Mouse (Mus musculus) cortical plate, adult 2 months (tissue): Measurements from ENCODE around the gene Zfyve1.

Source experiments
- CTCF ChIP-seq: fragments of 200-500 bp; IDR thresholded peaks from 2 replicates; pipeline ENCODE4 v1.5.1; 2011; ENCODE audit warnings: mild to moderate bottlenecking, control low read depth, low read length; ENCODE audit not compliant: insufficient read depth; ENCODE audit errors: extremely low read depth
- POLR2A ChIP-seq: fragments of 200-500 bp; IDR thresholded peaks from 2 replicates; pipeline ENCODE4 v1.6.1; 2011; ENCODE audit warnings: mild to moderate bottlenecking, low read length, control low read depth; ENCODE audit not compliant: insufficient read depth; ENCODE audit errors: extremely low read depth

GRCm38 (mm10) chr12:83535428-83535827, 61.6 kb downstream of the Zfyve1 start:
- TF ChIP-seq POLR2A, result no peak
- TF ChIP-seq CTCF, result no peak
